Mouse (Mus musculus) heart, embryonic 13.5 days (tissue): ENCODE data around the gene Gm47283. TPM values are rescaled to one million over a fixed set of nuclear protein-coding genes. Genes with fewer than 3 reads are reported as not detected.
"Not testable (repeated sequence)": the region's sequence is repeated elsewhere in the genome, so short reads cannot be mapped to it uniquely, and the experiment has no call there.

Experiments used
- ATAC-seq: fragments of 200-750 bp; cut with Nextera tagmentation; 2 replicates; pipeline ENCODE4 v1.8.0; 2017; ENCODE audit warnings: moderate TSS enrichment; ENCODE audit not compliant: insufficient number of reproducible peaks, low FRiP score, low TSS enrichment; ENCODE audit errors: extremely low read depth
- H3K27ac ChIP-seq: fragments of 300-500 bp; sonication (generic); replicated peaks from 2 replicates; pipeline ENCODE4 v1.5.1; 2015; ENCODE audit warnings: moderate library complexity, mild to moderate bottlenecking, inconsistent platforms
- H3K27me3 ChIP-seq: fragments of 300-500 bp; sonication (generic); replicated peaks from 2 replicates; pipeline ENCODE4 v1.6.1; 2015; ENCODE audit warnings: mild to moderate bottlenecking, inconsistent platforms
- H3K36me3 ChIP-seq: fragments of 300-500 bp; sonication (generic); 2 replicates; pipeline ENCODE4 v1.6.1; 2015; ENCODE audit warnings: mild to moderate bottlenecking, inconsistent platforms
- H3K4me1 ChIP-seq: fragments of 300-500 bp; sonication (generic); 2 replicates; pipeline ENCODE4 v1.6.1; 2015; ENCODE audit warnings: inconsistent platforms
- H3K4me2 ChIP-seq: fragments of 300-500 bp; sonication (generic); 2 replicates; pipeline ENCODE4 v1.6.1; 2015; ENCODE audit warnings: inconsistent platforms, mild to moderate bottlenecking, moderate library complexity
- H3K4me3 ChIP-seq: fragments of 300-500 bp; sonication (generic); 2 replicates; pipeline ENCODE4 v1.5.1; 2015; ENCODE audit warnings: moderate library complexity, mild to moderate bottlenecking, inconsistent platforms
- H3K9ac ChIP-seq: fragments of 300-500 bp; sonication (generic); 2 replicates; pipeline ENCODE4 v1.6.1; 2015; ENCODE audit warnings: inconsistent platforms, mild to moderate bottlenecking, moderate library complexity
- H3K9me3 ChIP-seq: fragments of 300-500 bp; sonication (generic); 2 replicates; pipeline ENCODE4 v1.6.1; 2016; ENCODE audit warnings: inconsistent platforms
- WGBS: fragments of 180-500 bp; shearing (Covaris S2); methylation state at CpG from one replicate; pipeline ENCODE4 v1.1.7; 2015; ENCODE audit warnings: mixed read lengths; 5-methylcytosine and 5-hydroxymethylcytosine counted together
- polyA plus RNA-seq: library from polyadenylated mRNA; unstranded; fragments of >200 nt; fragmentation: Nextera tagmentation; extraction: Ambion mirVana; gene quantifications from 2 replicates; pipeline ENCODE4 v1.2.1, GENCODE M21; 2015

Gm47283 gene
- polyA plus RNA-seq = not detected in 2 replicates

DNA sequence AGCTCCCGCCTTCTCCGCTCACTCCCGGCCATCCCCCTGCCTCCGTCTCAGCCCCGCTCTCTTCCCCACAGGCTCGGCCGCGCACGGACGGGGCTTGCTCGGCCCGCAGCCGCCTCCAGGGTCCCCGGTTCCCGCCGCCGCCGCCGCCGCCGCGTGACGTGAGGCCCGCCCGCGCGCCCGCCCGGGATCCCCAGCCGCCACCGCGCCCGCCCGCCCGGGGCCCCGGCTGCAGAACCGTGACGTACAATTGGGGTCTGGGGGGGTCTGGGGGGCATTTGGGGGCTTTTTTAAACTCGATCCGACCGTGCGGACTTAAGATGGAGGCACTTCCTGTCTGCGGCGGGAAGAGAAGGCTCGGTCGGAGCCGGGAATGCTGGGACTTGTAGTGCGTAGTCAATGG lies at the start of gene Gm47283:
Gene Gm47283 (plus strand): TSS at position 301 of the 400 bp plus-strand sequence.
- no CpG with 5 or more reads among the region's 48 CpGs for WGBS
- H3K36me3 ChIP-seq, H3K27ac ChIP-seq, H3K4me2 ChIP-seq, H3K4me3 ChIP-seq, H3K27me3 ChIP-seq, H3K4me1 ChIP-seq, H3K9ac ChIP-seq, ATAC-seq, H3K9me3 ChIP-seq: not testable (repeated sequence)

DNA sequence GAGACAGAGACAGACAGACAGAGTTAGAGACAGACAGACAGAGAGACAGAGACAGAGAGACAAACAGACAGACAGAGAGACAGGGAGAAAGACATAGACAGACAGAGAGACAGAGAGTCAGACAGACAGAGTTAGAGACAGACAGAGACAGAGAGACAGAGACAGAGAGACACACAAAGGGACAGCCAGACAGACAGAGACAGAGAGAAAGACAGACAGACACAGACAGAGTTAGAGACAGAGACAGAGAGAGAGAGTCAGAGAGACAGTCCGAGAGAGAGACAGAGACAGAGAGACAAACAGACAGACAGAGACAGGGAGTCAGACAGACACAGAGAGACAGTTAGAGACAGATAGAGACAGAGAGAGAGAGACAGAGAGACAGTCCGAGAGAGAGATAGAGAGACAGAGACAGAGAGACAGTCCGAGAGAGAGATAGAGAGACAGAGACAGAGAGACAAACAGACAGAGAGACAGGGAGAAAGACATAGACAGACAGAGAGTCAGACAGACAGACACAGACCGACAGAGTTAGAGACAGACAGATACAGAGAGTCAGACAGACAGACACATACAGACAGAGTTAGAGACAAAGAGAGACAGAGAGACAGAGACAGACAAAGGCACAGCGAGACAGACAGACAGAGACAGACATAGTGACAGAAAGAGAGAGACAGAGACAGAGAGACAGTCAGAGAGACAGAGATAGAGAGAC lies 49.2 kb upstream of the Gm47283 start:
- not testable (repeated sequence) for H3K4me3 ChIP-seq, H3K4me2 ChIP-seq, H3K27ac ChIP-seq, H3K27me3 ChIP-seq, H3K4me1 ChIP-seq, H3K9ac ChIP-seq, ATAC-seq
- Histone ChIP-seq H3K9me3 (peaks cover 19% of the 10 kb centered on the region), H3K36me3 (peaks cover 19% of the 10 kb centered on the region)
- 75% methylated on average over 5 of the region's 5 CpGs for WGBS

DNA sequence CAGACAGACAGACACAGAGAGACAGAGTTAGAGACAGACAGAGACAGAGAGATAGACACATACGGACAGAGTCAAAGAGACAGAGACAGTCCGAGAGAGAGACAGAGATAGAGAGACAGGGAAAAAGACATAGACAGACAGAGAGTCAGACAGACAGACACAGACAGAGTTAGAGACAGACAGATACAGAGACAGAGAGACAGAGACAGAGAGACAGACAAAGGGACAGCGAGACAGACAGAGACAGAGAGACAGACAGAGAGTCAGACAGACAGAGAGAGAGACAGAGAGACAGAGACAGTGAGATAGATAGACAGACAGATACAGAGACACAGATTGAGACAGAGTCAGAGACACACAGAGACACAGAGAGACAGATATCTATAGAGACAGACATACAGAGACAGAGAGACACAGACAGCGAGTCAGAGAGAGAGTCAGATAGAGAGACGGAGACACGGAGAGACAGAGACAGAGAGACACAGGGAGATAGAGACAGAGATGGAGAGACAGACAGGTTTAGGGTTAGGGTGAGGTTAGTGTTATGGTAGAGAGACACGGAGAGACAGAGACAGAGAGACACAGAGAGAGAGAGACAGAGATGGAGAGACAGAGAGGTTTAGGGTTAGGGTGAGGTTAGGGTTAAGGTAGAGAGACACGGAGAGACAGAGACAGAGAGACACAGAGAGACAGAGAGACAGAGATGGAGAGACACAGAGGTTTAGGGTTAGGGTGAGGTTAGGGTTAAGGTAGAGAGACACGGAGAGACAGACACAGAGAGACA lies 48.1 kb upstream of the Gm47283 start:
- H3K4me1 ChIP-seq, H3K9ac ChIP-seq, H3K4me3 ChIP-seq, H3K27ac ChIP-seq, H3K4me2 ChIP-seq, ATAC-seq, H3K27me3 ChIP-seq: not testable (repeated sequence)
- WGBS = 67% methylated on average over 6 of the region's 9 CpGs
- Histone ChIP-seq H3K9me3 (peaks cover 26% of the 10 kb centered on the region), H3K36me3 (peaks cover 26% of the 10 kb centered on the region)

DNA sequence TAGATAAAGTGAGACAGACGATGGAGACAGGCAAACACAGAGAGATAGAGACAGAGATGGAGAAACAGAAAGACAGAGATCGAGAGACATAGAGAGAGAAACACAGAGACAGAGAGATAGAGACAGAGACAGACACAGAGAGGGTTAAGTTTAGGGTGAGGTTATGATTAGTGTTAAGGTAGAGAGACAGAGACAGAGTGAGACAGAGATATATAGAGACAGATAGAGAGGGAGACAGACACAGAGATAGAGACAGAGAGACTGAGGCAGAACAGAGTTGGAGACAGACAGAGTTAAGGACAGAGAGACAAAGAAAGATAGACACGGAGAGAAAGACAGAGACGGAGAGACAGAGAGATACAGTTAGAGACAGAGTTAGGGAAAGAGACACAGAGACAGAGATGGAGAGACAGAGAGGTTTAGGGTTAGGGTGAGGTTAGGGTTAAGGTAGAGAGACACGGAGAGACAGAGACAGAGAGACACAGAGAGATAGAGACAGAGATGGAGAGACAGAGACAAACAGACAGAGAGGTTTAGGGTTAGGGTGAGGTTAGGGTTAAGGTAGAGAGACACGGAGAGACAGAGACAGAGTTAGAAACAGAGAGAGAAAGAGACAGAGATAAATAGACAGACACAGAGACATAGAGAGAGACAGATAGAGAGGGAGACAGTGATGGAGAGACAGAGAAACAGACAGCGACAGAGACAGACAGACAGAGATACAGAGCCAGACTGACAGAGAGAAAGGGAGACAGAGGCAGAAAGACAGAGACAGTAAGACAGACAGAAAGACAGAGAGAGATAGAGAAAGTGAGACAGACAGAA lies 46.7 kb upstream of the Gm47283 start:
- Histone ChIP-seq H3K36me3 (peaks cover 40% of the 10 kb centered on the region), H3K4me2 (no peak overlapping the region), H3K9ac (no peak overlapping the region), H3K27ac (no peak overlapping the region), H3K4me3 (no peak overlapping the region), H3K4me1 (no peaks in the 10 kb centered on the region), H3K27me3 (no peaks in the 10 kb centered on the region), H3K9me3 (peaks cover 41% of the 10 kb centered on the region)
- 54% methylated on average over 4 of the region's 7 CpGs for WGBS
- no peak for ATAC-seq

DNA sequence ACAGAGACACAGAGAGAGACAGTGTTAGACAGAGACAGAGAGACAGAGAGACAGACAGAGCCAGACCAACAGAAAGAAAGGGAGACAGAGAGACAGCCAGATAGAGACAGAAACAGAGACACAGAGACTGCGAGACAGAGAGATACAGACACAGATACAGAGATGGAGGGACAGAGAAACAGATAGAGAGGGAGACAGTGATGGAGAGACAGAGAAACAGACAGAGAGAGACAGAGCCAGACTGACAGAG lies 46.2 kb upstream of the Gm47283 start:
- Histone ChIP-seq H3K36me3 (peaks cover 41% of the 10 kb centered on the region), H3K27ac (no peak overlapping the region), H3K27me3 (no peaks in the 10 kb centered on the region), H3K9ac (no peak overlapping the region), H3K9me3 (peaks cover 42% of the 10 kb centered on the region), H3K4me3 (no peak overlapping the region), H3K4me2 (no peak overlapping the region), H3K4me1 (no peaks in the 10 kb centered on the region)
- WGBS = 71% methylated on average over 1 of the region's 1 CpGs
- no peak for ATAC-seq

DNA sequence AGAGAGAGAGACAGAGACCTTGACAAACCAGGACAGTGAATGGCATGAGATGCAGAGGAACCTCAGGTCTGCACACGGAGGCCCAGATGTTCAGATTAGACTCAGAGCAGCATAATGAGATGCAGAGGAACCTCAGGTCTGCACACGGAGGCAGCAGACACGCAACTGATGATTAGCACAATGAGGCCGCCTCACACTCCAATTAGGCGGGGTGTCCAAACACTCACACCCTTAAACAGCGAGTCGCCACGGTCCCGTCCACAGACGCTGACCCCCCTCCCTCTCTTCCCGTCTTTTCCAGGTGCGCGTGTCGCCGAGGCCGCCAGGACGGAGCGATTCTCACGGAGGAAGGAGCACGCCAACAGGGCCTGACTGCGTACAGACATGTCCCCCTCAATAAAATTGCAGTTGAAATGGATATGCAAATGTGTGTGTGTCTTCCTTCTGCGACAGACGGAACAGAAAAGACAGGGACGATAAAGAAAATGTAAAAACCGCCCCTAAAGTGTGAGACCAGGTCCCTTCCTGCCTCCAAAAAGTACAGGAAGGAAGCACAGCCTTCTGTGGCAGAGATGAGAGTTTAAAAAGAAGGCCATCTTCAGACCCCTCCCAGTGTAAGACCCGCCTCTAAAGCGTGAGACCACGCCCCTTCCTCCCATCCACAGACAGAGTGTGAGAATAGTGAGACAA lies 45.6 kb upstream of the Gm47283 start:
- H3K4me3 ChIP-seq, H3K4me2 ChIP-seq, H3K4me1 ChIP-seq, H3K27ac ChIP-seq, H3K27me3 ChIP-seq, H3K9ac ChIP-seq: not testable (repeated sequence)
- 68% methylated on average over 28 of the region's 28 CpGs for WGBS
- H3K36me3 ChIP-seq = peaks cover 41% of the 10 kb centered on the region
- peaks cover 42% of the 10 kb centered on the region for H3K9me3 ChIP-seq
- ATAC-seq = peak; percentile 32

DNA sequence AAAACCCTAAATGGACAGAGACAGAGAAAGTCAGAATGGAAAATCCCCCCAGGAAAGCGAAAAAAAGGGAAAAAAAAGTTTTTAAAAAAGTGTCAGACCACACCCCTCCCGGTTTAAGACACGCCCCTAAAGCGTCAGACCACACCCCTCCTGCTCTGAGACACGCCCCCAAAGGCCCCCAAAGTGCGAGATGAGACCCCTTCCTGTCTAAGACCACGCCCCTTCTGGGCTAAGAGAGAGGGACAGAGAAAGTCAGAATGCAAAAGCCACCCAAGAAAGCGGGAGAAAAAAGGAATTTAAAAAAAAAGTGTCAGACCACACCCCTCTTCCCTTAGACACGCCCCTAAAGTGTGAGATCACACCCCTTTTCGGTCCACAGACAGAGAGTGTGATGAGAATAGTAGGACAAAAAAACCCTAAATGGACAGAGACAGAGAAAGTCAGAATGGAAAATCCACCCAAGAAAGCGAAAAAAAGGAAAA lies 45.0 kb upstream of the Gm47283 start:
- not testable (repeated sequence) for H3K9ac ChIP-seq, H3K4me3 ChIP-seq, H3K27me3 ChIP-seq, H3K27ac ChIP-seq, H3K4me2 ChIP-seq, ATAC-seq, H3K4me1 ChIP-seq
- 46% methylated on average over 11 of the region's 11 CpGs for WGBS
- Histone ChIP-seq H3K36me3 (peaks cover 46% of the 10 kb centered on the region), H3K9me3 (peaks cover 47% of the 10 kb centered on the region)

DNA sequence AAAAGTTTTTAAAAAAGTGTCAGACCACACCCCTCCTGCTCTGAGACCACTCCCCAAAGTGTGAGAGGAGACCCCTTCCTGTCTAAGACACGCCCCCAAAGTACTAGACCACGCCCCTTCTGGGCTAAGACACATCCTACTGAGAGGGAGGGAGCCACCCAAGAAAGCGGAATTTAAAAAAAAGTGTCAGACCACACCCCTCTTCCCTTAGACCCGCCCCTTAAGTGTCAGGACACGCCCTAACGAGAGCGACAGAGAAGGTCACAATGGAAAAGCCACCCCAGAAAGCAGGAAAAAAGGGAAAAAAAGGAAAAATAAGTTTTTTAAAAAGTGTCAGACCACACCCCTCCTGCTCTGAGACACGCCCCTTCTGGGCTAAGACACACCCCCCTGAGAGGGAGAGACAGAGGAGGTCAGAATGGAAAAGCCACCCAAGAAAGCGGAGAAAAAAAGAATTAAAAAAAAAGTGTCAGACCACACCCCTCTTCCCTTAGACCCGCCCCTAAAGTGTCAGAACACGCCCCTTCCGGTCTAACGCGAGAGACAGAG lies 44.5 kb upstream of the Gm47283 start:
- Histone ChIP-seq H3K4me2 (no peak overlapping the region), H3K9ac (no peak overlapping the region), H3K27me3 (no peaks in the 10 kb centered on the region), H3K4me1 (no peaks in the 10 kb centered on the region), H3K9me3 (peaks cover 51% of the 10 kb centered on the region), H3K27ac (no peak overlapping the region), H3K36me3 (peaks cover 50% of the 10 kb centered on the region), H3K4me3 (no peak overlapping the region)
- ATAC-seq = peak; percentile 4; the same call in 1 of the 2 replicates
- 44% methylated on average over 14 of the region's 14 CpGs for WGBS

DNA sequence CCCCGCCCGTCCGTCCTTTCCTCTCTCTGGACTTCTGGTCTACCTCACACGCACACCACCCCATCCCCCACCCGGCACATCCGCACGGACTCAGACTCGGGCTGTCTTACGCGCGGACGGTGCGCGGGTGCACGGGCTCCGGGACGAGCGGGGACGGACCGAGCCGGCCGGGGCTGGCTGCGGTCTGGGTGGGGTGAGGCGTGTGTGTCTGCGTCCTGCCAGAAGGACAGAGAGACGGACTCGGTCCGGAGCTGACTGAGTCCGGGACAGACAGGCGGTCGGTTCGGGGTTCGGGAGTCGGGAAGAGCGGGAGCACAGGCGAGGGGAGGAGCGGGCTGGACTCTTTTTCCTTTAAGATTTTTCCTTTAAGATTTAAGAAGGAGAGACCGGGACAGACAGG lies 43.5 kb upstream of the Gm47283 start:
- not testable (repeated sequence) for H3K27ac ChIP-seq, H3K9ac ChIP-seq, H3K27me3 ChIP-seq, H3K4me1 ChIP-seq, H3K4me2 ChIP-seq, H3K4me3 ChIP-seq
- ATAC-seq = peak; percentile 25; the same call in 1 of the 2 replicates
- 80% methylated on average over 38 of the region's 38 CpGs for WGBS
- Histone ChIP-seq H3K36me3 (peaks cover 55% of the 10 kb centered on the region), H3K9me3 (peaks cover 56% of the 10 kb centered on the region)

DNA sequence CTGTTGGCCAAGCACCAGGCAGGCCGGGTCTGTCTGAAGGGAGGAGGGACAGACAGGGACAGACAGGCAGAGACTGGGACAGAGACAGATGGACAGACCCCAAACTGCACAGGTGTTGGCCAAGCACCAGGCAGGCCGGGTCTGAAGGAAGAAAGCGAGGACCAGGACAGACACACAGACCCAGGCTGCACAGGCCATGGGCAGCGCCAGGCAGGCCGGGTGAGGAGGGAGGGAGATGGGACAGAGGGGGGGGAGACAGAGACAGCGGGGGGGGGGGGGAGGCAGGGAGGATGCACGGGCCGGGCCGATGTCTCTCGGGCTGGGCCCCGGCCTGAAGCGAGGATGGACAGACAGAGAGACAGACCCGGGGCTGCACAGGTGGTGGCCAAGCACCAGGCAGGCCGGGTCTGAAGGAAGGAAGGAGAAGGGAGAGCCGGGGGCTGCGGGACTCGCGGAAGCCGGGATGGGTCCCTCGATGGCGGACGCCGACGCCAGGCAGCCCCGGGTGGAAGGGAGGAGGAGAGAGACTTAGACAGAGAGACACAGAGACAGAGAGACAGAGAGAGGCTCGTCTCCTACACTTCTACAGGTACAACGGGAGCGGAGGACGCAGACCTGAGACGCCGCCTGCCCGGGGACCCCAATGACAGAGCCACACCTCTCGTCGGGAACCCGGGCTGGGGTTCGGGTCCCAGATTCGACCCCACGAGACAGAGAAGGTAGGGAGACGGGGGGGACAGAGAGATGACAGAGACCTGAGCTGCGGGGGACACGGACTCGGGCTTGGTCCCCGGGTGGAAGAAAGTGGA lies 42.9 kb upstream of the Gm47283 start:
- WGBS = 81% methylated on average over 42 of the region's 43 CpGs
- Histone ChIP-seq H3K9me3 (peaks cover 56% of the 10 kb centered on the region), H3K36me3 (peaks cover 55% of the 10 kb centered on the region)
- not testable (repeated sequence) for H3K4me1 ChIP-seq, H3K4me2 ChIP-seq, H3K9ac ChIP-seq, H3K27me3 ChIP-seq, H3K4me3 ChIP-seq, H3K27ac ChIP-seq
- peak; percentile 17 for ATAC-seq
